Mouse (Mus musculus) heart, postnatal 0 days (tissue): ENCODE results near the gene Ywhae.

Experiments
- CTCF ChIP-seq: IDR thresholded peaks from 2 replicates; pipeline ENCODE4 v1.5.1; 2016; ENCODE audit warnings: antibody characterized with exemption, control low read depth, low read depth
- EP300 ChIP-seq: IDR thresholded peaks from 2 replicates; pipeline ENCODE4 v1.6.1; 2016; ENCODE audit warnings: antibody characterized with exemption, low read depth

- TF ChIP-seq EP300, result no peak
- TF ChIP-seq CTCF, result no peak
Observed at GRCm38 (mm10) chr11:75740204-75740603, 7.5 kb downstream of the Ywhae start.
